Mouse (Mus musculus) liver, adult 2 months (tissue): ENCODE results near the gene Rae1. TPM values are rescaled to one million over a fixed set of nuclear protein-coding genes. Genes with fewer than 3 reads are reported as not detected.

Experiments
- DNase-seq: peaks from one replicate; pipeline ENCODE4 v3.0.0-alpha.2; 2011; ENCODE audit warnings: low read depth, low spot score; ENCODE audit errors: extremely low read depth
- H3K27ac ChIP-seq: fragments of 200-500 bp; replicated peaks from 2 replicates; pipeline ENCODE4 v1.5.1; 2012; ENCODE audit warnings: low read depth, mild to moderate bottlenecking, control low read depth, inconsistent platforms, low read length; ENCODE audit not compliant: insufficient read depth
- H3K27me3 ChIP-seq: fragments of 200-500 bp; 2 replicates; pipeline ENCODE4 v1.6.1; 2012; ENCODE audit warnings: mild to moderate bottlenecking, moderate library complexity, low read length, inconsistent platforms; ENCODE audit not compliant: control insufficient read depth, insufficient read depth
- H3K36me3 ChIP-seq: fragments of 200-500 bp; 2 replicates; pipeline ENCODE4 v1.6.1; 2012; ENCODE audit warnings: low read length, inconsistent platforms; ENCODE audit not compliant: control insufficient read depth, insufficient read depth
- H3K4me1 ChIP-seq: fragments of 200-500 bp; 2 replicates; pipeline ENCODE4 v1.6.1; 2011; ENCODE audit warnings: low read length; ENCODE audit not compliant: control insufficient read depth, insufficient read depth
- H3K4me3 ChIP-seq: fragments of 200-500 bp; 2 replicates; pipeline ENCODE4 v1.5.1; 2011; ENCODE audit warnings: low read depth, mild to moderate bottlenecking, control low read depth, low read length, moderate library complexity; ENCODE audit not compliant: insufficient read depth
- H3K79me2 ChIP-seq: fragments of 200-500 bp; 2 replicates; pipeline ENCODE4 v1.6.1; 2012; ENCODE audit warnings: inconsistent platforms, mild to moderate bottlenecking, low read length, moderate library complexity; ENCODE audit not compliant: control insufficient read depth, insufficient read depth
- H3K9ac ChIP-seq: fragments of 200-500 bp; 2 replicates; pipeline ENCODE4 v1.6.1; 2012; ENCODE audit warnings: low read depth, mild to moderate bottlenecking, control low read depth, inconsistent platforms, low read length
- CTCF ChIP-seq: fragments of 200-500 bp; IDR thresholded peaks from 2 replicates; pipeline ENCODE4 v1.5.1; 2011; ENCODE audit warnings: low read depth, low read length, control low read depth
- POLR2A ChIP-seq: fragments of 200-500 bp; IDR thresholded peaks from 2 replicates; pipeline ENCODE4 v1.6.1; 2011; ENCODE audit warnings: low read length, control low read depth; ENCODE audit not compliant: insufficient read depth; ENCODE audit errors: extremely low read depth
- WGBS: fragments of 180-500 bp; shearing (Covaris S2); methylation state at CpG from one replicate; pipeline ENCODE4 v1.1.7; 2018; 5-methylcytosine and 5-hydroxymethylcytosine counted together
- polyA plus RNA-seq: library from polyadenylated mRNA; depleted of rRNA; stranded (reverse); fragments of >200 nt; gene quantifications from 2 replicates; pipeline ENCODE4 v1.2.3, GENCODE M21; 2012
- total RNA-seq: library from RNA; depleted of rRNA; stranded (reverse); fragments of >200 nt; gene quantifications from 2 replicates; pipeline ENCODE4 v1.2.3, GENCODE M21; 2014

The Rae1 gene
- total and polyA plus RNA-seq, 2 experiments: 13.1 to 31.9 TPM

DNA sequence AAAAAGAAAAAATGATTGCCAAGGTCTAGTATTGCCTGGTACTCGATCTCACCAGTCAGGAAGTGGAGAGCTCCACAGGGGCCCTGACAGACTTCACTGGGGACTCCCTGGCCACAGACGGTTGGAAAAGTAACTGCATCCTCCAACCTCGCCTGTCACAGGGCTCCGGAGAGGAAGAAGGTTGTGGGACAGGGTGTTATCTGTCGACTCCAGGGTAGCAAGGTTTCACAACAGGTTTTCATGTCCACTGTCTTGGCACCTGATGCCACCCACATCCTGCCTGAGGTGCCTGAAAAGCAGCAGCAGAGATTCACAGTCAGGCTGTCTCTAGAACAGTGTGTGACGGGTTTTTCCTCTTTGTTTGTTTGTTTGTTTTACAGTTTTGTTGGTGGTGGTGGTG, 18.0 kb downstream of the Rae1 start:
- no peak overlapping the region for H3K27ac ChIP-seq
- DNase-seq: peak; percentile 58
- H3K4me1 ChIP-seq: peaks cover 18% of the 10 kb centered on the region
- no peak overlapping the region for H3K9ac ChIP-seq
- peaks cover 2% of the 10 kb centered on the region; the same call in 1 of the 2 replicates for H3K36me3 ChIP-seq
- TF ChIP-seq POLR2A (no peak), CTCF (no peak)
- WGBS: 13% methylated on average over 6 of the region's 6 CpGs
- peaks cover 3% of the 10 kb centered on the region; the same call in 1 of the 2 replicates for H3K79me2 ChIP-seq
- H3K4me3 ChIP-seq: no peak overlapping the region
- H3K27me3 ChIP-seq: no peaks in the 10 kb centered on the region

DNA sequence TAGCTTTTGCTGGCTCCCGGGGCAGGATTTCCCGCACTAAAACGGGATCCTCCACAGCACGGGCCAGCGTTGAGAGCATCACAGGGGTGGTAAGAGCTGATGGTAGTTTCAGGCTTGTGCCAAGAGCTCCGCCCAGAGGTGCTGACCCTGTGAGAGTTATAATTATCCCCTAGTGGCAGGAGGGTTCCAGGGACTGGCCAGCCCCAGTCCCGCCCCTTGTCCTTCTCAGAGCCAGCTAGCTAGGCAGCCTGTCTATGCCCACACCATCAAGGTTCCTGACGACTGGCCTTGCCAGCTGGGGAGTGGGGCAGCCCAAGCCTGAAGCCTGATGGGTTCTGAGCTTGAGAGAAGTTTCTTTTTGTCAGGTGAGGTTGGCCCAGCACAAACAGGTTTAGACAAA, 18.7 kb downstream of the Rae1 start:
- peak overlapping the region; percentile 20; the same call in 1 of the 2 replicates for H3K27ac ChIP-seq
- no peak overlapping the region for H3K9ac ChIP-seq
- WGBS: 25% methylated on average over 8 of the region's 8 CpGs
- TF ChIP-seq POLR2A (no peak), CTCF (no peak)
- peaks cover 2% of the 10 kb centered on the region; the same call in 1 of the 2 replicates for H3K36me3 ChIP-seq
- peaks cover 3% of the 10 kb centered on the region; the same call in 1 of the 2 replicates for H3K79me2 ChIP-seq
- peak; percentile 33 for DNase-seq
- no peaks in the 10 kb centered on the region for H3K27me3 ChIP-seq
- H3K4me3 ChIP-seq: no peak overlapping the region
- H3K4me1 ChIP-seq: peaks cover 18% of the 10 kb centered on the region

DNA sequence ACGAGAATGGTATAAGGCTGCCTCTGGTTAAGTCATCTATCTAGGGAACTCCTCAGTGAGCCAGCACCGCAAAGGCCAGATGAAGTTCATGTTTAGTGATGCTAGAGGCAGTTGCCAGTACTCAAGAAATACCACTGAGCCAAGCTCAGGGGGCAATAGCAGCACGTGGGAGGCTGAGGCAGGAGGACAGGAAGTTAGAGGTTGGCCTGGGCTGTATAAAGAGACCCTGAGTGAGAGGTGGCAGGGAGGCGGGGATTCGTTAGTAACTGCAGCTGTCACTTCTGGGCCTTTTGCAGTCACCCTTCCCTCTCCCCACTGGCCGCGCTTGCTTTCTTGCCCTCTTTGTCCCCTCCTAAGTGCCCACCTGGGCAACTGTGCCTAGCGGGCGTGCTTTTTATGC, 19.4 kb downstream of the Rae1 start:
- TF ChIP-seq CTCF (no peak), POLR2A (no peak)
- peak overlapping the region; percentile 34; the same call in 1 of the 2 replicates for H3K4me3 ChIP-seq
- no peaks in the 10 kb centered on the region for H3K27me3 ChIP-seq
- peaks cover 3% of the 10 kb centered on the region; the same call in 1 of the 2 replicates for H3K79me2 ChIP-seq
- WGBS: 38% methylated on average over 9 of the region's 9 CpGs
- peak overlapping the region; percentile 7 for H3K9ac ChIP-seq
- H3K4me1 ChIP-seq: peaks cover 18% of the 10 kb centered on the region
- H3K36me3 ChIP-seq: peaks cover under 1% of the 10 kb centered on the region; the same call in 1 of the 2 replicates
- DNase-seq: no peak
- H3K27ac ChIP-seq: no peak overlapping the region

DNA sequence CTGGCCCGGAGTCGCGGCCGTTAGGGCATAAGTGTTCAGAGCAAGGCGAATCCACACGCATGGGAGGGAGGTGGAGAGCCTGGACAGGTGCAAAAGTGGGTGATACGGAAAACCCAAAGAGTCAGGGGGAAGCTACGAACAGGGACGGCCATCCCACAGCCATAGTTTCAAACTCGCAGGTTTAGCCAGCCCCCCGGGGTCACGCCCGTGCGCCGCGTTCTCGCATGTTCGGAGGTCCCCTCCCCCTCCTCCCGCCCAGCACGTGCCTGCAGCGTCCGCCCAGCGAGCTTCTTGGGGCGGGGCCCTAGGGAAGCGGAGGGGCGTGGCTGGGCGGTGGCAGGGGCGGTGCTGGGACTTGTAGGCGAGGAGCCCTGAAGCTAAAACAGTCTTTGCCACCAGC, 19.9 kb downstream of the Rae1 start:
- H3K27me3 ChIP-seq: no peaks in the 10 kb centered on the region
- DNase-seq: peak; percentile 67
- H3K36me3 ChIP-seq: no peaks in the 10 kb centered on the region
- peak overlapping the region; percentile 7 for H3K9ac ChIP-seq
- H3K27ac ChIP-seq: no peak overlapping the region
- TF ChIP-seq POLR2A (no peak), CTCF (no peak)
- WGBS: under 1% methylated on average over 29 of the region's 29 CpGs
- peak overlapping the region; percentile 34 for H3K4me3 ChIP-seq
- peaks cover 3% of the 10 kb centered on the region; the same call in 1 of the 2 replicates for H3K79me2 ChIP-seq
- peaks cover 18% of the 10 kb centered on the region for H3K4me1 ChIP-seq

DNA sequence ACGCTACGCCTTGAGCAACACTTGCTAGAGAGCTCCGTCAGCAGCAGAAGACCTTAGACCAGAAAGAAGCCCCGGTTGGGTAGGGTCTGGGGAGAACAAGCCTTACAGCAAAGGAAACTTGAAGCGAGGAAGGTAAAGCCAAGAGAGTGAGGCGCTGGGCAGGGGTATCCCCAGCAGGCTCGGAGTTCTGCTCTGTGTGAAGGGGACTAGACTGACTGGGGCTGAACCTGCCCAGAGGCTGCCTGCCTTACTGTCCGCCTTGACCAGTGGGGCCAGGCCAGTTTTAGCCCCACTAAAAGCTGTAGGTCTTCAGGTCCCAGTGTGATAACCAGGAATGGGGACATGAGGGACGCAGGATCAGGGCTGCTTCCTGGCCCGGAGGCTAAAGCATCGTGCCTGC, 20.5 kb downstream of the Rae1 start, which contains the start of gene Rbm38:
Gene Rbm38, plus strand, starts transcription at position 69 of the 400 bp plus-strand sequence.
- no peak for TF ChIP-seq POLR2A
- no peak for TF ChIP-seq CTCF
- Histone ChIP-seq H3K27me3 (no peaks in the 10 kb centered on the region), H3K79me2 (peaks cover 3% of the 10 kb centered on the region; the same call in 1 of the 2 replicates), H3K36me3 (no peaks in the 10 kb centered on the region), H3K4me1 (peaks cover 18% of the 10 kb centered on the region), H3K4me3 (peak within 1 kb of the TSS; percentile 34), H3K27ac (no peak within 1 kb of the TSS), H3K9ac (peak within 1 kb of the TSS; percentile 7)
- no peak for DNase-seq
- 51% methylated on average over 11 of the region's 11 CpGs for WGBS

DNA sequence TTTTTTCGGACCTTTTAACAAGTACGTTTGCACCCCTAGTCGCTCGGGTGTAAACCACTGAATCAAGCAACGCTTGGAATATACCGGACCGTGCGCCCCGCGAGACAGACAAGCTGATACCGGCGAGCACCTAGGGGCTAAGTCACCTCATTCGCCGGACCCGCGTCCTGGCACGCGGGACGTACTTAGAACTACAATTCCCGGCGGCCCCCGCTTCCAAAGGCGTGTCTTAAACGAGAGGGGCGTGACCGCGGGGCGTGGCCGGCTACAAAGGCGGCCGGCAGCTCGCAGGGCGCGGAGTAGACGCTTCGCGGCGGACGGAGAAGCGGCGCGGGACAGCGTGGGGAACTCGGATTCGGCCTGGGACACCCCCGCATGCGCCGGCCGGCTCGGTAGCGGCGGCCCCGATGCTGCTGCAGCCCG, 21.7 kb downstream of the Rae1 start:
- no peak for TF ChIP-seq CTCF
- peak; percentile 92 for TF ChIP-seq POLR2A
- Histone ChIP-seq H3K79me2 (peaks cover 3% of the 10 kb centered on the region; the same call in 1 of the 2 replicates), H3K4me1 (peaks cover 18% of the 10 kb centered on the region), H3K36me3 (no peaks in the 10 kb centered on the region), H3K4me3 (peak overlapping the region; percentile 84), H3K9ac (peak overlapping the region; percentile 75), H3K27me3 (no peaks in the 10 kb centered on the region), H3K27ac (no peak overlapping the region)
- 1% methylated on average over 54 of the region's 54 CpGs for WGBS
- peak; percentile 68 for DNase-seq
